Mouse (Mus musculus): ENCODE data around the gene Ccdc42. TPM values are rescaled to one million over a fixed set of nuclear protein-coding genes. Genes with fewer than 3 reads are reported as not detected.
A peak's percentile ranks its signal among the peaks of the same experiment; 100 is the strongest.

Gene Ccdc42
- polyA plus RNA-seq, 1 experiment from 2014 or later: 2.9 TPM

DNA sequence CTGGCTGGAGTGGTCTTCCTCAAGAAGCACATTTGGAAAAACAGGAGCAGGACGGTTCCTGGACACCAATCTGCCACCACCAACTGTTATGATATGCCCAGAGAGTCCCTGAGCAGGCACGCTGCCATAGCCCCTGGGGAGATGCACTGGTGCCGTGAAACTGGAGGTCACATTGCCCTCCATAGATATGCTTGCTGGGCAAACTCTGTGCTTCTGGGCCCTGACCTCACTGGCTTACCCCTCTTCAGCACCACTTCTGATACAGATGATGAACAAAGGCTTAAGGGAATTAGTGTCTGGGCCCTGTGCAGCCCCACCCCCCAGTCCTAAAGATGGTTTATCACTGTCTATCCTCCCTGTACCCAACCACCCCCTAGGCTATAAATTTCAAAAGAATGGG lies 6.4 kb downstream of the Ccdc42 start:
- H3K27ac ChIP-seq: no peak overlapping the region
- DNase-seq (ENCODE audit: low spot score) (no peak), ATAC-seq (replicated peaks; ENCODE audit: low FRiP score, low read depth) (no peak)
- no peak for TF ChIP-seq CTCF (IDR thresholded peaks at IDR 0.05; ENCODE audit: low read depth)
- H3K4me3 ChIP-seq (replicated peaks; ENCODE audit: low read depth, low read length): no peak overlapping the region
- H3K27me3 ChIP-seq (ENCODE audit: insufficient read depth, low read length): no peaks in the 10 kb centered on the region
- no peak overlapping the region for H3K9ac ChIP-seq (ENCODE audit: low read depth, low read length)
- H3K9me3 ChIP-seq (replicated peaks; ENCODE audit: low read length): no peaks in the 10 kb centered on the region
- no peaks in the 10 kb centered on the region for H3K36me3 ChIP-seq (ENCODE audit: insufficient read depth, low read length)
- H3K4me2 ChIP-seq (ENCODE audit: low read length): no peak overlapping the region
- 48% methylated on average over 3 of the region's 3 CpGs for WGBS
- peaks cover 12% of the 10 kb centered on the region for H3K4me1 ChIP-seq (replicated peaks; ENCODE audit: insufficient read depth, low read length)

GRCm38 (mm10) chr11:68597912-68598311 lies 11.1 kb downstream of the Ccdc42 start:
- Histone ChIP-seq H3K4me2 (ENCODE audit: low read length) (no peak overlapping the region), H3K27me3 (ENCODE audit: insufficient read depth, low read length) (no peaks in the 10 kb centered on the region), H3K27ac (no peak overlapping the region), H3K36me3 (ENCODE audit: insufficient read depth, low read length) (no peaks in the 10 kb centered on the region), H3K4me1 (replicated peaks; ENCODE audit: insufficient read depth, low read length) (peaks cover 32% of the 10 kb centered on the region), H3K9me3 (replicated peaks; ENCODE audit: low read length) (no peaks in the 10 kb centered on the region), H3K9ac (ENCODE audit: low read depth, low read length) (no peak overlapping the region), H3K4me3 (replicated peaks; ENCODE audit: low read depth, low read length) (no peak overlapping the region)
- DNase-seq (ENCODE audit: low spot score): no peak
- WGBS: 86% methylated on average over 2 of the region's 2 CpGs
- ATAC-seq (replicated peaks; ENCODE audit: low FRiP score, low read depth): no peak
- TF ChIP-seq CTCF (IDR thresholded peaks at IDR 0.05; ENCODE audit: low read depth): no peak

- Histone ChIP-seq H3K4me1 (replicated peaks; ENCODE audit: insufficient read depth, low read length) (peaks cover 33% of the 10 kb centered on the region), H3K9ac (ENCODE audit: low read depth, low read length) (no peak overlapping the region), H3K27me3 (ENCODE audit: insufficient read depth, low read length) (no peaks in the 10 kb centered on the region), H3K4me2 (ENCODE audit: low read length) (no peak overlapping the region), H3K36me3 (ENCODE audit: insufficient read depth, low read length) (no peaks in the 10 kb centered on the region), H3K27ac (peak overlapping the region; percentile 85), H3K9me3 (replicated peaks; ENCODE audit: low read length) (no peaks in the 10 kb centered on the region), H3K4me3 (replicated peaks; ENCODE audit: low read depth, low read length) (no peak overlapping the region)
- DNase-seq (ENCODE audit: low spot score): peak; percentile 88
- no peak for TF ChIP-seq CTCF (IDR thresholded peaks at IDR 0.05; ENCODE audit: low read depth)
- ATAC-seq (replicated peaks; ENCODE audit: low FRiP score, low read depth): peak; percentile 69; the same call in 1 of the 2 replicates
- 4% methylated on average over 6 of the region's 6 CpGs for WGBS
These were observed 13.8 kb downstream of the Ccdc42 start for GRCm38 (mm10) chr11:68600551-68601021.

- Histone ChIP-seq H3K27ac (peak overlapping the region; percentile 85), H3K4me2 (ENCODE audit: low read length) (no peak overlapping the region), H3K36me3 (ENCODE audit: insufficient read depth, low read length) (no peaks in the 10 kb centered on the region), H3K27me3 (ENCODE audit: insufficient read depth, low read length) (no peaks in the 10 kb centered on the region), H3K9ac (ENCODE audit: low read depth, low read length) (no peak overlapping the region), H3K4me1 (replicated peaks; ENCODE audit: insufficient read depth, low read length) (peaks cover 33% of the 10 kb centered on the region), H3K9me3 (replicated peaks; ENCODE audit: low read length) (no peaks in the 10 kb centered on the region), H3K4me3 (replicated peaks; ENCODE audit: low read depth, low read length) (no peak overlapping the region)
- 18% methylated on average over 9 of the region's 9 CpGs for WGBS
- ATAC-seq (replicated peaks; ENCODE audit: low FRiP score, low read depth) (0 out of 2 replicates have a peak, but pooled peaks have one; percentile 41), DNase-seq (ENCODE audit: low spot score) (peak; percentile 51)
- no peak for TF ChIP-seq CTCF (IDR thresholded peaks at IDR 0.05; ENCODE audit: low read depth)
These were observed 14.7 kb downstream of the Ccdc42 start for GRCm38 (mm10) chr11:68601486-68601991.

DNA sequence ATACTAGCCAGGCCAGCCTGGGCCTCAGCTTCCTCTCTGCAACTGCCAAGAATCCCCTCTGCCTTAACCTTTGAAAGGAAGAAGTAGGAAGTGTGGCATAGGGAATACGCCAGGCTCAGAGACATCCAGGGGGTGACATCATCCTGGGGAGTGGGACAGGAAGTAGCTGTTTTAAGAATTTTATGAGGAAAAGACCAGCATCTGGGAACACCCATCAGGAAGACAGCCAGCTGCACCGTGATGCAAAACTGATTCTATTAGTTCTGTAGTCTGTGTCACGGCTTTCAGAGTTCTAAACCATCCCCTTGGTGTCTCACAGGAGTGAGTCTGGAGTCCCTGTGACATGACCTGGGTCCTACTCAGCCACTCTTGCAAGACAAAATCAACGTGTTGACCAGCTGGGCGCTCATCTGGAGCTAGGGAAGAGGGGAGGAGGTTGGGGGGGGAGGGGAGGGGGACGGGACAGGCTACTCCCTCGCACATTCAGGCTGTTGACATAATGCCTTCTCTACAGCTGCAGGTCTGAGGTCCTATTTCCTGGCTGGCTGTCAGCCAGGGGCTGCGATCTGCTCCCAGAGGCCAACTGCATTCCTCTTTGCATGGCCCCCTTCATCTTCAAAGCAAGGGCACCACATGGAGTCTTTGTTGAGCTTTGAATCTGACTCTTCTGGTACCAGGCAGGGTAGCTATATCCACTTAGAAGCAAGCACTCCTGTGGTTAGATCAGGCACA lies 15.5 kb downstream of the Ccdc42 start:
- Histone ChIP-seq H3K9ac (ENCODE audit: low read depth, low read length) (no peak overlapping the region), H3K4me1 (replicated peaks; ENCODE audit: insufficient read depth, low read length) (peaks cover 33% of the 10 kb centered on the region), H3K4me2 (ENCODE audit: low read length) (no peak overlapping the region), H3K36me3 (ENCODE audit: insufficient read depth, low read length) (no peaks in the 10 kb centered on the region), H3K4me3 (replicated peaks; ENCODE audit: low read depth, low read length) (no peak overlapping the region), H3K27me3 (ENCODE audit: insufficient read depth, low read length) (no peaks in the 10 kb centered on the region), H3K27ac (peak overlapping the region; percentile 85), H3K9me3 (replicated peaks; ENCODE audit: low read length) (no peaks in the 10 kb centered on the region)
- peak; percentile 63; the same call in 1 of the 2 replicates for ATAC-seq (replicated peaks; ENCODE audit: low FRiP score, low read depth)
- no peak for TF ChIP-seq CTCF (IDR thresholded peaks at IDR 0.05; ENCODE audit: low read depth)
- peak; percentile 86 for DNase-seq (ENCODE audit: low spot score)
- WGBS: 4% methylated on average over 8 of the region's 8 CpGs

DNA sequence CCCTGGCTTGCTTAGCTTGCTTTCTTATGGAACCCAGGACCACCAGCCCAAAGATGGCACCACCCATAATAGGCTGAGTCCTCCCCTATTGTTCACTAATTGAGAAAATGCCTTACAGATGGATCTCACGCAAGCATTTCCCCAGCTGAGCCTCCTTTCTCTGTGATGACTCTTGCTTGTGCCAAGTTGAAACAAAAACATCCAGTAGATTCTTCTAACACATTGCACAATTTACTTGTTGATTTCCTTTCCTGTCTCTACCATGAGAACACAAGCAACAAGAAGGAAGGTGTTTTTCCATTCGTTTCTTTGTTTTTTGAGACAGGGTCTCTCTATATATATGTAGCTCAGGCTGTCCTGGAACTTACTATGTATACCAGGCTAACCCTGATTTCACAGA lies 20.2 kb downstream of the Ccdc42 start:
- WGBS: 86% methylated on average over 2 of the region's 2 CpGs
- TF ChIP-seq CTCF (IDR thresholded peaks at IDR 0.05; ENCODE audit: low read depth): no peak
- no peak overlapping the region for H3K4me3 ChIP-seq (replicated peaks; ENCODE audit: low read depth, low read length)
- H3K9ac ChIP-seq (ENCODE audit: low read depth, low read length): no peak overlapping the region
- no peaks in the 10 kb centered on the region for H3K9me3 ChIP-seq (replicated peaks; ENCODE audit: low read length)
- no peak overlapping the region for H3K4me2 ChIP-seq (ENCODE audit: low read length)
- H3K36me3 ChIP-seq (ENCODE audit: insufficient read depth, low read length): no peaks in the 10 kb centered on the region
- ATAC-seq (replicated peaks; ENCODE audit: low FRiP score, low read depth) (no peak), DNase-seq (ENCODE audit: low spot score) (no peak)
- H3K27me3 ChIP-seq (ENCODE audit: insufficient read depth, low read length): no peaks in the 10 kb centered on the region
- H3K4me1 ChIP-seq (replicated peaks; ENCODE audit: insufficient read depth, low read length): peaks cover 12% of the 10 kb centered on the region
- H3K27ac ChIP-seq: no peak overlapping the region
